Mouse (Mus musculus) hematopoietic multipotent progenitor cell, adult 10-12 weeks (in vitro differentiated cells): Measurements from ENCODE around the gene Pabpn1l. TPM values are rescaled to one million over a fixed set of nuclear protein-coding genes. Genes with fewer than 3 reads are reported as not detected.

Experiments used
- polyA plus RNA-seq: library from polyadenylated mRNA; stranded (reverse); fragments of >175 nt; gene quantifications from 2 replicates; pipeline ENCODE4 v1.2.3, GENCODE M21; 2012; ENCODE audit warnings: low replicate concordance

Pabpn1l gene
- polyA plus RNA-seq, result not detected in 2 replicates

GRCm38 (mm10) chr8:122622727-122623126, at the start of gene Pabpn1l:
TSS of gene Pabpn1l (minus strand) at chr8:122622739.

GRCm38 (mm10) chr8:122611295-122612133, 11.0 kb downstream of the Pabpn1l start, which contains the start of the genes Galns and Trappc2l:
TSS of gene Galns (minus strand) at chr8:122611463.
TSS of gene Trappc2l (plus strand) at chr8:122611640.

GRCm38 (mm10) chr8:122576648-122577022, 45.9 kb downstream of the Pabpn1l start, which contains the start of gene Aprt:
TSS of gene Aprt (minus strand) at chr8:122576909.

Other genes with a start within 250 kb of the Pabpn1l start
- gene Zc3h18, start 246.1 kb downstream of the Pabpn1l start, polyA plus RNA-seq, result 67.9 and 139 TPM in 2 replicates
- gene Il17c, start 200.7 kb downstream of the Pabpn1l start, polyA plus RNA-seq, result 0.18 TPM in 1 of 2 replicates, not detected in the other
- 1,078 and 1,667 TPM in 2 replicates for gene Cyba, start 189.8 kb downstream of the Pabpn1l start, polyA plus RNA-seq
- 10.9 and 12.4 TPM in 2 replicates for gene Mvd, start 179.3 kb downstream of the Pabpn1l start, polyA plus RNA-seq
- gene Snai3, start 162.0 kb downstream of the Pabpn1l start, polyA plus RNA-seq, result 2.2 and 3.4 TPM in 2 replicates
- gene Rnf166, start 146.7 kb downstream of the Pabpn1l start, polyA plus RNA-seq, result 79.8 and 83.9 TPM in 2 replicates
- 35.9 and 74.5 TPM in 2 replicates for gene Ctu2, start 146.6 kb downstream of the Pabpn1l start, polyA plus RNA-seq
- gene Piezo1, start 71.4 kb downstream of the Pabpn1l start, polyA plus RNA-seq, result 38.4 and 54.7 TPM in 2 replicates
- gene Cdt1, start 54.7 kb downstream of the Pabpn1l start, polyA plus RNA-seq, result 160 and 221 TPM in 2 replicates
- gene Aprt, start 45.8 kb downstream of the Pabpn1l start, polyA plus RNA-seq, result 45.5 and 149 TPM in 2 replicates
- 7.5 and 18.4 TPM in 2 replicates for gene Galns, start 11.3 kb downstream of the Pabpn1l start, polyA plus RNA-seq
- 1.1 and 5.3 TPM in 2 replicates for gene Trappc2l, start 11.1 kb downstream of the Pabpn1l start, polyA plus RNA-seq
- gene Cbfa2t3, start 76.4 kb upstream of the Pabpn1l start, polyA plus RNA-seq, result 104 and 278 TPM in 2 replicates
- gene Acsf3, start 152.7 kb upstream of the Pabpn1l start, polyA plus RNA-seq, result 16.9 and 19.6 TPM in 2 replicates
- 0.06 TPM in 1 of 2 replicates, not detected in the other for gene Cdh15, start 225.2 kb upstream of the Pabpn1l start, polyA plus RNA-seq